Mouse (Mus musculus): Measurements from ENCODE around the gene Pdlim3.

- TF ChIP-seq POLR2A (IDR thresholded peaks at IDR 0.05; ENCODE audit: low read depth, low read length) (no peak), CTCF (IDR thresholded peaks at IDR 0.05; ENCODE audit: borderline replicate concordance, insufficient read depth, low read length) (no peak)
These were observed 11.3 kb downstream of the Pdlim3 start for GRCm38 (mm10) chr8:45896590-45896989.

Data from embryonic fibroblast, embryonic 13.5 days (primary cell).